Mouse (Mus musculus) stomach, embryonic 15.5 days (tissue): ENCODE results near the gene Dock9. TPM values are rescaled to one million over a fixed set of nuclear protein-coding genes. Genes with fewer than 3 reads are reported as not detected.

Experiments
- ATAC-seq: fragments of 200-750 bp; cut with Nextera tagmentation; 2 replicates; pipeline ENCODE4 v1.8.0; 2017; ENCODE audit warnings: low read depth, moderate number of reproducible peaks, moderate TSS enrichment; ENCODE audit not compliant: insufficient read depth, low FRiP score
- H3K27ac ChIP-seq: fragments of 300-500 bp; sonication (generic); 2 replicates; pipeline ENCODE4 v1.5.1; 2015; ENCODE audit warnings: mild to moderate bottlenecking, inconsistent platforms
- H3K27me3 ChIP-seq: fragments of 300-500 bp; sonication (generic); replicated peaks from 2 replicates; pipeline ENCODE4 v1.6.1; 2015; ENCODE audit warnings: inconsistent platforms
- H3K36me3 ChIP-seq: fragments of 300-500 bp; sonication (generic); 2 replicates; pipeline ENCODE4 v1.6.1; 2015; ENCODE audit warnings: inconsistent platforms
- H3K4me1 ChIP-seq: fragments of 300-500 bp; sonication (generic); 2 replicates; pipeline ENCODE4 v1.6.1; 2015; ENCODE audit warnings: inconsistent platforms
- H3K4me2 ChIP-seq: fragments of 300-500 bp; sonication (generic); 2 replicates; pipeline ENCODE4 v1.6.1; 2015; ENCODE audit warnings: mild to moderate bottlenecking, inconsistent platforms
- H3K4me3 ChIP-seq: fragments of 300-500 bp; sonication (generic); replicated peaks from 2 replicates; pipeline ENCODE4 v1.5.1; 2015; ENCODE audit warnings: inconsistent platforms
- H3K9ac ChIP-seq: fragments of 300-500 bp; sonication (generic); 2 replicates; pipeline ENCODE4 v1.6.1; 2015; ENCODE audit warnings: inconsistent platforms
- H3K9me3 ChIP-seq: fragments of 300-500 bp; sonication (generic); 2 replicates; pipeline ENCODE4 v1.6.1; 2016; ENCODE audit warnings: inconsistent platforms
- WGBS: fragments of 180-500 bp; shearing (Covaris S2); methylation state at CpG from one replicate; pipeline ENCODE4 v1.1.7; 2015; 5-methylcytosine and 5-hydroxymethylcytosine counted together
- polyA plus RNA-seq: library from polyadenylated mRNA; unstranded; fragments of >200 nt; fragmentation: Nextera tagmentation; extraction: Ambion mirVana; gene quantifications from 2 replicates; pipeline ENCODE4 v1.2.1, GENCODE M21; 2015

Gene Dock9
- polyA plus RNA-seq, 1 experiment from 2014 or later, result 14.0 TPM

DNA sequence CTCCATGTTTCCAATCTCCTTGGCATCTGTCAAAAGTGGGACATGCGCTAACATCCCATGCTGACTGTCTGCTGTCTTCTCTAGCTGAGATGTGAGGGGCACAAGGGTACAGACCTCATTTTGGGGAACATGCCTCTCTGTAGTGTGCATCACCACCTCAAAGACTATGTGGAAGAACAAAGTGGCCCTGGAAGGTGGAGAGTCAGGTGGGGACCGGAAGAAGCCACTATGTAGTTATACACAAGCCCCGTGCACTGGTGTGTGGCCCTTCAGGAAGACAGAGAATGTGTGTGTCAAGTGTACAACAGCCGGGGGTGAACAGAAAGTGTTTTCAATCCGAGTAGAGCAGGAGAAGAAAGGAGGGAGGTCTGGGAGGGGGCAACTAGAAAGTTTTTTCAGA is 245.1 kb downstream of the Dock9 start:
- 79% methylated on average over 5 of the region's 5 CpGs for WGBS

DNA sequence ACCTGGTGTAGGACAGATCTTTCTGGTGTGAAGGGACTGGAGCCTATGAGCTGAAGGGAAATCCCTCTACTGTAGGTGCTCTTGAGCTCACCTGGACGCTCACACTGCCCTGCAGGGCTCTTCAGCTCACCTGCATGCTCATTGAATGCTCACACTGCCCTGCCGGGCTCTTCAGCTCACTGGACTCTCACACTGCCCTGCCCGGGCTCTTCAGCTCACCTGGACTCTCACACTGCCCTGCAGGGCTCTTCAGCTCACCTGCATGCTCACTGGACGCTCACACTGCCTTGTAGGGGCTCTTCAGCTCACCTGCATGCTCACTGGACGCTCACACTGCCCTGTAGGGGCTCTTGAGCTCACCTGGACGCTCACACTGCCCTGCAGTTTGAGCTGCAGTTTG is 247.8 kb downstream of the Dock9 start:
- no peaks in the 10 kb centered on the region for H3K4me1 ChIP-seq
- H3K27me3 ChIP-seq, result no peaks in the 10 kb centered on the region
- 0 out of 2 replicates have a peak, but pooled peaks cover 10% of the 10 kb centered on the region for H3K36me3 ChIP-seq
- H3K9ac ChIP-seq, result no peak overlapping the region
- no peak overlapping the region for H3K4me3 ChIP-seq
- 74% methylated on average over 6 of the region's 6 CpGs for WGBS
- no peak overlapping the region for H3K27ac ChIP-seq
- no peaks in the 10 kb centered on the region for H3K9me3 ChIP-seq
- H3K4me2 ChIP-seq, result no peak overlapping the region
- ATAC-seq, result no peak

More for the DNA sequence above, 245.1 kb downstream of the Dock9 start:
- Histone ChIP-seq H3K36me3 (0 out of 2 replicates have a peak, but pooled peaks cover 6% of the 10 kb centered on the region), H3K27me3 (no peaks in the 10 kb centered on the region), H3K9ac (no peak overlapping the region), H3K4me1 (no peaks in the 10 kb centered on the region), H3K9me3 (no peaks in the 10 kb centered on the region), H3K4me3 (no peak overlapping the region), H3K4me2 (no peak overlapping the region), H3K27ac (no peak overlapping the region)
- no peak for ATAC-seq

DNA sequence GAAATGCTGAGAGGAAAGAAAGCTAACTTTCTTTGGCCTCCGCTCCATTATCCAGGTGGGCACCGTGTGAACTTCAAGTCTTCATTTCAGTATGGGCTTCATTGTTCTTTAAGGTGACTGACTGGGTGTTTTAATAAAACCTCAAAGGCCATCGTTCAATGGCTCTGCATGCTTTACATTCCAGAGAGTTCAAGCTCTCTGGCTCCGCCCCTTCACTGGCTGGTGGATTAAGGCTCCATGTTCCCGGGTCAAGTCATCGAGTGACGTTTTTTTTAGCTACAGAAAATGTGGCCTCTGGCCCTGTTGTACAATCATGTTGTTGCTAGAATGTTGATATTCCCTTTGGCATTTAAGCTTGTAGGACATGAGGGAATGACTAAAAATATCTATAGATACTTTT is 249.9 kb downstream of the Dock9 start:
- no peak overlapping the region for H3K4me2 ChIP-seq
- no peaks in the 10 kb centered on the region for H3K4me1 ChIP-seq
- 0 out of 2 replicates have a peak, but pooled peaks cover 10% of the 10 kb centered on the region for H3K36me3 ChIP-seq
- H3K27me3 ChIP-seq, result no peaks in the 10 kb centered on the region
- no peak overlapping the region for H3K9ac ChIP-seq
- no peak overlapping the region for H3K27ac ChIP-seq
- H3K4me3 ChIP-seq, result no peak overlapping the region
- H3K9me3 ChIP-seq, result no peaks in the 10 kb centered on the region
- no peak for ATAC-seq
- WGBS, result 47% methylated on average over 7 of the region's 7 CpGs

DNA sequence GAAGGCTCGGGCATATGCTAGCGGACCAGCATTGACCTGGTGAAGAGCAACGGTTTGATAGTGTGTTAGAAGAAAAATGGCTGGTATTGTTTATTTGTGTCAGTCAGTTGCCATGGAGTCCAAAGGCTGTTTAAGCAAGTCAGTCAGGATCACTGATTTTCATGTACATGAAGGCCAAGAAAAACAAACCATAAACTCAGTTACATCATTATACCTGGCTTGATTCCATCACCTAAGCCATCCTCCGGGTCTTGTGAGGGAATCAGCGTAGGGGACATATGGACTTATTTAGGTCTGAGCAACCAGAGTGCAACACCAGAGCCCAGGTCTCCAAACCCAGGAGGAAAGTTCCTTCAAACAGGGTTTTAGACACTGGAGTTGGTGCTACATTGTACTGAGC is 251.0 kb downstream of the Dock9 start:
- no peaks in the 10 kb centered on the region for H3K4me1 ChIP-seq
- H3K9me3 ChIP-seq, result no peaks in the 10 kb centered on the region
- H3K27me3 ChIP-seq, result no peaks in the 10 kb centered on the region
- no peak for ATAC-seq
- 87% methylated on average over 5 of the region's 5 CpGs for WGBS
- H3K4me2 ChIP-seq, result no peak overlapping the region
- no peak overlapping the region for H3K9ac ChIP-seq
- H3K36me3 ChIP-seq, result 0 out of 2 replicates have a peak, but pooled peaks cover 6% of the 10 kb centered on the region
- H3K4me3 ChIP-seq, result no peak overlapping the region
- no peak overlapping the region for H3K27ac ChIP-seq

DNA sequence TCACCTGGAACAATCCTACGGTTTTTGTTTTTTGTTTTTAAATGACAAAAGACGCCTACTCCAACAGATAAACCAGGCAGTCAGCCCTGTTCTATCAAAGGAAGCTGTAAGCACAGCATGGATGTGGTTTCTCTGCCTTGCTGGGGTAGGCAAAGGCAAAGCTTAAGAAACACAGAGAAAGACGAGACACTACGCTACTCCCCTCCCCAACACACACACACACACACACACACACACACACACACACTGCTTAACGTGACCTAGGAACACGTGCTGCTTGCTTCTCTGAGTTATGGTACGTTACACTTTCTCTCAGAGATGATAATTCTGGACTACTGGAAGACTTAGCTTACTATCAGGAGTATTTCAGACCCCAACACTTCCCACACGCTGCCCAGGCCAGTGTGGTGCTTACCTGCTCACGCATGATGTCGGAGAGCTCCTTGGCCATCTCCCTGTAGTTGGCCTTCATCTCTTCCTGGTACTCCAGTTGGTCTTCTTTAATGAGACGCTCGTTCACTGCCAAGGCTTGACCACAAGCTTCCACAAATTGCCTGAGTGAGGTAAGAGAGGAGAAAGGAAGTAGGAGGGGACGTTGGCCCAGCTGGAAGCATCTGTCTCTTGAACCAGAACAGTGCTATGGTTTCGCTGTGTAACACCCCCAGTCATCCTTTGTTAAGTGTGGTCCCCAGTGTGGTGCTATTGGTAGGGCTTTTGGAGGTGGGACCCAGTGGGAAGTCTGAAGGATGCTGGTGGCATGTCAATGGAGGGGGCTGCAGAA is 251.9 kb downstream of the Dock9 start:
- ATAC-seq, result no peak
- Histone ChIP-seq H3K4me1 (no peaks in the 10 kb centered on the region), H3K27me3 (no peaks in the 10 kb centered on the region), H3K9ac (no peak overlapping the region), H3K9me3 (no peaks in the 10 kb centered on the region), H3K36me3 (0 out of 2 replicates have a peak, but pooled peaks cover 6% of the 10 kb centered on the region), H3K27ac (no peak overlapping the region), H3K4me2 (no peak overlapping the region), H3K4me3 (no peak overlapping the region)
- 85% methylated on average over 14 of the region's 14 CpGs for WGBS

DNA sequence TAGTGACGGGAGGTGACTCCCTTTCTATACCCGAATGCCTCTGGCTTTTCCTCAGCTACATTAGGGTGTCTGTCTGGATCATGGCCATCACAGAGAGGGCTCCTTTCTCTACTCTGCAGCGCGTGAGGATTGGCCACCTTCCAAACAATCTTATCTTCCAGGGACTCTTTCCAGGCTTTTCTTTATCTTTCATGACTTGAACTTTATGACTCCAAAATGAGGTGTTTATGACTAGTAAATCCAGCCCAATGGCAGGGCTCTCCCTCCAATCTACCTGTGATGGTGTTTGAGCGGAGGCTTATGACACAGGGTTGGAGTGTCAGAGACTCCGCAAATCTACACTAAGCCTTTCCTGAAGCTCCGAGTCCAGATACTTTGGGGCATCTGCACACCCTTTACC is 256.4 kb downstream of the Dock9 start:
- H3K9ac ChIP-seq, result no peak overlapping the region
- no peak for ATAC-seq
- no peak overlapping the region for H3K4me2 ChIP-seq
- H3K4me3 ChIP-seq, result no peak overlapping the region
- WGBS, result 74% methylated on average over 7 of the region's 7 CpGs
- H3K27me3 ChIP-seq, result no peaks in the 10 kb centered on the region
- no peaks in the 10 kb centered on the region for H3K4me1 ChIP-seq
- no peak overlapping the region for H3K27ac ChIP-seq
- no peaks in the 10 kb centered on the region for H3K9me3 ChIP-seq
- H3K36me3 ChIP-seq, result 0 out of 2 replicates have a peak, but pooled peaks cover 6% of the 10 kb centered on the region

- WGBS, result 82% methylated on average over 3 of the region's 3 CpGs
- no peak overlapping the region for H3K27ac ChIP-seq
- no peak overlapping the region for H3K4me3 ChIP-seq
- no peaks in the 10 kb centered on the region for H3K9me3 ChIP-seq
- H3K27me3 ChIP-seq, result no peaks in the 10 kb centered on the region
- no peak overlapping the region for H3K9ac ChIP-seq
- ATAC-seq, result no peak
- H3K4me2 ChIP-seq, result no peak overlapping the region
- no peaks in the 10 kb centered on the region for H3K36me3 ChIP-seq
- H3K4me1 ChIP-seq, result no peaks in the 10 kb centered on the region
These were observed 263.1 kb downstream of the Dock9 start for GRCm38 (mm10) chr14:121534501-121534900.

DNA sequence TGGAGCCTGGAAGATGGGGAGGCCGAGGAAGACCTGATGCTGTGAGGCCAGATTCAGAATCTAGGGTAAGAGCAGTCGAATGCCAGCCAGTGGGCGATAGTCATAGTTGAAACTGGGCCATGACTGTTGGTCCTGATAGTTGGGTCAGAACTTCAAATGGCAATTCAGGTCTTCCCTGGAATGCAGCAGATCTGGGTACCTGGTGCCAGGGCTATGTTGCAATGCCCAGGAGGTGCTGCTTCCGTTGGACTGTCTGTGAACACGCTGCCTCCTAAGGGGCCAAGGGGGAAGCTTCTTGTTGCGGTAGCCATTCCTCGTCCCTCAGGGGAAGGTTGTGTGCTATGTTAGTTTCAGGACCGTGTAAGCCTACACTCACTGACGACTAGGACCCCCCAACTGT is 266.8 kb downstream of the Dock9 start:
- Histone ChIP-seq H3K27me3 (no peaks in the 10 kb centered on the region), H3K27ac (no peak overlapping the region), H3K9ac (no peak overlapping the region), H3K36me3 (no peaks in the 10 kb centered on the region), H3K9me3 (no peaks in the 10 kb centered on the region), H3K4me1 (no peaks in the 10 kb centered on the region), H3K4me3 (no peak overlapping the region), H3K4me2 (no peak overlapping the region)
- no peak for ATAC-seq
- WGBS, result 75% methylated on average over 9 of the region's 9 CpGs

GRCm38 (mm10) chr14:121527883-121528282 is 269.8 kb downstream of the Dock9 start:
- no peak overlapping the region for H3K4me3 ChIP-seq
- 79% methylated on average over 3 of the region's 3 CpGs for WGBS
- no peaks in the 10 kb centered on the region for H3K27me3 ChIP-seq
- H3K9me3 ChIP-seq, result no peaks in the 10 kb centered on the region
- H3K36me3 ChIP-seq, result no peaks in the 10 kb centered on the region
- ATAC-seq, result no peak
- no peak overlapping the region for H3K27ac ChIP-seq
- no peak overlapping the region for H3K9ac ChIP-seq
- H3K4me1 ChIP-seq, result no peaks in the 10 kb centered on the region
- no peak overlapping the region for H3K4me2 ChIP-seq

- no peaks in the 10 kb centered on the region for H3K27me3 ChIP-seq
- 68% methylated on average over 1 of the region's 1 CpGs for WGBS
- no peak for ATAC-seq
These were observed 270.4 kb downstream of the Dock9 start for GRCm38 (mm10) chr14:121527201-121527600.

GRCm38 (mm10) chr14:121521709-121522108 is 275.9 kb downstream of the Dock9 start:
- no peak overlapping the region for H3K9ac ChIP-seq
- H3K4me3 ChIP-seq, result no peak overlapping the region
- H3K4me1 ChIP-seq, result 0 out of 2 replicates have a peak, but pooled peaks cover 8% of the 10 kb centered on the region
- no peak overlapping the region for H3K27ac ChIP-seq
- no peaks in the 10 kb centered on the region for H3K9me3 ChIP-seq
- WGBS, result 53% methylated on average over 4 of the region's 4 CpGs
- no peaks in the 10 kb centered on the region for H3K36me3 ChIP-seq
- no peaks in the 10 kb centered on the region for H3K27me3 ChIP-seq
- ATAC-seq, result no peak
- H3K4me2 ChIP-seq, result no peak overlapping the region

More at GRCm38 (mm10) chr14:121527201-121527600, 270.4 kb downstream of the Dock9 start:
- Histone ChIP-seq H3K4me1 (no peaks in the 10 kb centered on the region), H3K4me3 (no peak overlapping the region), H3K36me3 (no peaks in the 10 kb centered on the region), H3K9me3 (no peaks in the 10 kb centered on the region), H3K27ac (no peak overlapping the region), H3K4me2 (no peak overlapping the region), H3K9ac (no peak overlapping the region)

DNA sequence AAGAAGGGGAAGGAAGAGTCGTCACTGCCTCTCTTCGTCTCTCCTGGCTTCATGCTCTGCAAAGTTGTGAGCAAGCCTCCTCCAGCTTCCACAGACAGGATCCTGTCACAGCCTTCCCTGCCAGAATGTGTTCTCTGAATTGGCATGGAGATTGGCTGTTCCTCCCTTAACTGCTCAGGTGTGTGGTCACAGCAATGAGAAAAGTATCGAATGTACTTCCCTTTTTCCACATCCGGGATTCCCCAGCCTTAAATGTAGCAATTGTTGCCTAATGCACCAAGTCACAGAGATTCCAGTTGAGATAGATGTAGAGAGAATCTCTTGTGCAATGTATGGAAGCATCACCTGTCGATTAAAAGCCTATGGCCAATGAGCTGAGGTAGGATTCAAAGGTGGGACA is 280.8 kb downstream of the Dock9 start:
- Histone ChIP-seq H3K9me3 (no peaks in the 10 kb centered on the region), H3K4me3 (no peak overlapping the region), H3K36me3 (no peaks in the 10 kb centered on the region), H3K4me2 (no peak overlapping the region), H3K27me3 (no peaks in the 10 kb centered on the region), H3K4me1 (0 out of 2 replicates have a peak, but pooled peaks cover 7% of the 10 kb centered on the region), H3K9ac (no peak overlapping the region), H3K27ac (no peak overlapping the region)
- WGBS, result 75% methylated on average over 5 of the region's 5 CpGs
- no peak for ATAC-seq
